Mouse (Mus musculus) embryonic facial prominence, embryonic 15.5 days (tissue): Measurements from ENCODE around the gene Mrgpra3. TPM values are rescaled to one million over a fixed set of nuclear protein-coding genes. Genes with fewer than 3 reads are reported as not detected.

Source experiments
- ATAC-seq: fragments of 200-750 bp; cut with Nextera tagmentation; 2 replicates; pipeline ENCODE4 v1.8.0; 2017; ENCODE audit warnings: low read depth, moderate TSS enrichment; ENCODE audit not compliant: insufficient number of reproducible peaks, low FRiP score, low TSS enrichment
- H3K27ac ChIP-seq: fragments of 300-500 bp; sonication (generic); replicated peaks from 2 replicates; pipeline ENCODE4 v1.5.1; 2015; ENCODE audit warnings: mild to moderate bottlenecking, inconsistent platforms
- H3K27me3 ChIP-seq: fragments of 300-500 bp; sonication (generic); 2 replicates; pipeline ENCODE4 v1.6.1; 2015; ENCODE audit warnings: inconsistent platforms
- H3K36me3 ChIP-seq: fragments of 300-500 bp; sonication (generic); 2 replicates; pipeline ENCODE4 v1.6.1; 2015; ENCODE audit warnings: mild to moderate bottlenecking, inconsistent platforms
- H3K4me1 ChIP-seq: fragments of 300-500 bp; sonication (generic); 2 replicates; pipeline ENCODE4 v1.6.1; 2015; ENCODE audit warnings: inconsistent platforms
- H3K4me2 ChIP-seq: fragments of 300-500 bp; sonication (generic); replicated peaks from 2 replicates; pipeline ENCODE4 v1.6.1; 2015; ENCODE audit warnings: mild to moderate bottlenecking, inconsistent platforms
- H3K4me3 ChIP-seq: fragments of 300-500 bp; sonication (generic); replicated peaks from 2 replicates; pipeline ENCODE4 v1.5.1; 2015; ENCODE audit warnings: mild to moderate bottlenecking, inconsistent platforms
- H3K9ac ChIP-seq: fragments of 300-500 bp; sonication (generic); 2 replicates; pipeline ENCODE4 v1.6.1; 2015; ENCODE audit warnings: inconsistent platforms
- H3K9me3 ChIP-seq: fragments of 300-500 bp; sonication (generic); replicated peaks from 2 replicates; pipeline ENCODE4 v1.6.1; 2016; ENCODE audit warnings: inconsistent platforms
- WGBS: fragments of 180-500 bp; shearing (Covaris S2); methylation state at CpG from one replicate; pipeline ENCODE4 v1.1.7; 2015; 5-methylcytosine and 5-hydroxymethylcytosine counted together
- polyA plus RNA-seq: library from polyadenylated mRNA; unstranded; fragments of >200 nt; fragmentation: Nextera tagmentation; extraction: Ambion mirVana; gene quantifications from 2 replicates; pipeline ENCODE4 v1.2.1, GENCODE M21; 2015

The Mrgpra3 gene
- not detected in 2 replicates for polyA plus RNA-seq

- Histone ChIP-seq H3K4me1 (no peaks in the 10 kb centered on the region), H3K36me3 (no peaks in the 10 kb centered on the region), H3K4me3 (no peak within 1 kb of the TSS), H3K9me3 (0 out of 2 replicates have a peak, but pooled peaks cover 4% of the 10 kb centered on the region), H3K9ac (no peak within 1 kb of the TSS), H3K4me2 (no peak within 1 kb of the TSS), H3K27me3 (no peaks in the 10 kb centered on the region), H3K27ac (no peak within 1 kb of the TSS)
- 59% methylated on average over 2 of the region's 2 CpGs for WGBS
- ATAC-seq: no peak
Measured at GRCm38 (mm10) chr7:47601272-47601671, at the start of gene Mrgpra3. Mrgpra3 (minus strand) TSS chr7:47601372.

Other genes with a start within 250 kb of the Mrgpra3 start
- gene Mrgpra1, start 247.1 kb downstream of the Mrgpra3 start, polyA plus RNA-seq: not detected in 2 replicates
- not detected in 2 replicates for gene Mrgpra2a, start 149.2 kb downstream of the Mrgpra3 start, polyA plus RNA-seq
- gene Mrgpra2b, start 72.5 kb downstream of the Mrgpra3 start, polyA plus RNA-seq: not detected in 2 replicates